Mouse (Mus musculus): ENCODE data around the gene Aff4. TPM values are rescaled to one million over a fixed set of nuclear protein-coding genes. Genes with fewer than 3 reads are reported as not detected.

Gene Aff4
- polyA plus RNA-seq, 1 experiment from 2014 or later: 47.8 TPM

- no peak for ATAC-seq (ENCODE audit: insufficient read depth, low FRiP score, low TSS enrichment)
- DNase-seq (ENCODE audit: low spot score): peak; percentile 74
- under 1% methylated on average over 35 of the region's 35 CpGs for WGBS
Measured at GRCm38 (mm10) chr11:53351224-53351942, 750 bp downstream of the Aff4 start.

GRCm38 (mm10) chr11:53351943-53352590 lies 1.4 kb downstream of the Aff4 start:
- Histone ChIP-seq H3K27me3 (ENCODE audit: control insufficient read depth, insufficient read depth, low read length) (no peaks in the 10 kb centered on the region), H3K9ac (ENCODE audit: low read length) (peak overlapping the region; percentile 97), H3K4me1 (ENCODE audit: control insufficient read depth, insufficient read depth, low read length) (0 out of 2 replicates have a peak, but pooled peaks cover 3% of the 10 kb centered on the region), H3K27ac (ENCODE audit: low read depth, low read length) (no peak overlapping the region), H3K36me3 (ENCODE audit: control insufficient read depth, insufficient read depth, low read length) (no peaks in the 10 kb centered on the region), H3K4me2 (ENCODE audit: low read depth) (peak overlapping the region; percentile 88), H3K4me3 (ENCODE audit: low read depth, low read length) (peak overlapping the region; percentile 99), H3K9me3 (ENCODE audit: control insufficient read depth, low read length) (no peaks in the 10 kb centered on the region)
- no peak for DNase-seq (ENCODE audit: low spot score)
- ATAC-seq (ENCODE audit: insufficient read depth, low FRiP score, low TSS enrichment): no peak
- 6% methylated on average over 14 of the region's 14 CpGs for WGBS

More at GRCm38 (mm10) chr11:53351224-53351942, 750 bp downstream of the Aff4 start:
- no peaks in the 10 kb centered on the region for H3K9me3 ChIP-seq (ENCODE audit: control insufficient read depth, low read length)
- peak overlapping the region; percentile 97 for H3K9ac ChIP-seq (ENCODE audit: low read length)
- H3K27me3 ChIP-seq (ENCODE audit: control insufficient read depth, insufficient read depth, low read length): no peaks in the 10 kb centered on the region
- H3K4me1 ChIP-seq (ENCODE audit: control insufficient read depth, insufficient read depth, low read length): 0 out of 2 replicates have a peak, but pooled peaks cover 3% of the 10 kb centered on the region
- no peaks in the 10 kb centered on the region for H3K36me3 ChIP-seq (ENCODE audit: control insufficient read depth, insufficient read depth, low read length)
- H3K4me2 ChIP-seq (ENCODE audit: low read depth): peak overlapping the region; percentile 88
- H3K4me3 ChIP-seq (ENCODE audit: low read depth, low read length): peak overlapping the region; percentile 99
- H3K27ac ChIP-seq (ENCODE audit: low read depth, low read length): peak overlapping the region; percentile 96

GRCm38 (mm10) chr11:53358504-53359155 lies 8.0 kb downstream of the Aff4 start:
- Histone ChIP-seq H3K4me2 (ENCODE audit: low read depth) (no peak overlapping the region), H3K27ac (ENCODE audit: low read depth, low read length) (no peak overlapping the region), H3K9me3 (ENCODE audit: control insufficient read depth, low read length) (no peaks in the 10 kb centered on the region), H3K4me3 (ENCODE audit: low read depth, low read length) (no peak overlapping the region), H3K9ac (ENCODE audit: low read length) (no peak overlapping the region), H3K27me3 (ENCODE audit: control insufficient read depth, insufficient read depth, low read length) (no peaks in the 10 kb centered on the region), H3K4me1 (ENCODE audit: control insufficient read depth, insufficient read depth, low read length) (no peaks in the 10 kb centered on the region), H3K36me3 (ENCODE audit: control insufficient read depth, insufficient read depth, low read length) (no peaks in the 10 kb centered on the region)
- ATAC-seq (ENCODE audit: insufficient read depth, low FRiP score, low TSS enrichment) (no peak), DNase-seq (ENCODE audit: low spot score) (no peak)
- WGBS: 95% methylated on average over 5 of the region's 5 CpGs

GRCm38 (mm10) chr11:53367032-53367431 lies 16.4 kb downstream of the Aff4 start:
- Histone ChIP-seq H3K4me2 (ENCODE audit: low read depth) (no peak overlapping the region), H3K27ac (ENCODE audit: low read depth, low read length) (no peak overlapping the region), H3K36me3 (ENCODE audit: control insufficient read depth, insufficient read depth, low read length) (0 out of 2 replicates have a peak, but pooled peaks cover 2% of the 10 kb centered on the region), H3K27me3 (ENCODE audit: control insufficient read depth, insufficient read depth, low read length) (no peaks in the 10 kb centered on the region), H3K4me3 (ENCODE audit: low read depth, low read length) (no peak overlapping the region), H3K4me1 (ENCODE audit: control insufficient read depth, insufficient read depth, low read length) (no peaks in the 10 kb centered on the region), H3K9me3 (ENCODE audit: control insufficient read depth, low read length) (no peaks in the 10 kb centered on the region), H3K9ac (ENCODE audit: low read length) (no peak overlapping the region)
- 93% methylated on average over 2 of the region's 2 CpGs for WGBS
- ATAC-seq (ENCODE audit: insufficient read depth, low FRiP score, low TSS enrichment): no peak
- DNase-seq (ENCODE audit: low spot score): no peak

GRCm38 (mm10) chr11:53378918-53379317 lies 28.3 kb downstream of the Aff4 start:
- 95% methylated on average over 1 of the region's 1 CpGs for WGBS
- no peaks in the 10 kb centered on the region; the same call in 1 of the 2 replicates for H3K36me3 ChIP-seq (ENCODE audit: control insufficient read depth, insufficient read depth, low read length)
- H3K4me1 ChIP-seq (ENCODE audit: control insufficient read depth, insufficient read depth, low read length): no peaks in the 10 kb centered on the region
- no peak overlapping the region for H3K27ac ChIP-seq (ENCODE audit: low read depth, low read length)
- H3K9ac ChIP-seq (ENCODE audit: low read length): no peak overlapping the region
- DNase-seq (ENCODE audit: low spot score): no peak
- no peak overlapping the region for H3K4me3 ChIP-seq (ENCODE audit: low read depth, low read length)
- no peaks in the 10 kb centered on the region for H3K9me3 ChIP-seq (ENCODE audit: control insufficient read depth, low read length)
- no peak overlapping the region for H3K4me2 ChIP-seq (ENCODE audit: low read depth)
- no peaks in the 10 kb centered on the region for H3K27me3 ChIP-seq (ENCODE audit: control insufficient read depth, insufficient read depth, low read length)
- no peak for ATAC-seq (ENCODE audit: insufficient read depth, low FRiP score, low TSS enrichment)

GRCm38 (mm10) chr11:53383758-53384428 lies 33.3 kb downstream of the Aff4 start:
- DNase-seq (ENCODE audit: low spot score): no peak
- H3K9me3 ChIP-seq (ENCODE audit: control insufficient read depth, low read length): no peaks in the 10 kb centered on the region
- H3K9ac ChIP-seq (ENCODE audit: low read length): no peak overlapping the region
- no peak overlapping the region for H3K4me2 ChIP-seq (ENCODE audit: low read depth)
- no peaks in the 10 kb centered on the region for H3K27me3 ChIP-seq (ENCODE audit: control insufficient read depth, insufficient read depth, low read length)
- H3K4me1 ChIP-seq (ENCODE audit: control insufficient read depth, insufficient read depth, low read length): no peaks in the 10 kb centered on the region
- no peak overlapping the region for H3K4me3 ChIP-seq (ENCODE audit: low read depth, low read length)
- no peak for ATAC-seq (ENCODE audit: insufficient read depth, low FRiP score, low TSS enrichment)
- 94% methylated on average over 2 of the region's 2 CpGs for WGBS
- H3K36me3 ChIP-seq (ENCODE audit: control insufficient read depth, insufficient read depth, low read length): peaks cover 5% of the 10 kb centered on the region
- no peak overlapping the region for H3K27ac ChIP-seq (ENCODE audit: low read depth, low read length)

GRCm38 (mm10) chr11:53393856-53394255 lies 43.2 kb downstream of the Aff4 start:
- Histone ChIP-seq H3K27me3 (ENCODE audit: control insufficient read depth, insufficient read depth, low read length) (no peaks in the 10 kb centered on the region), H3K27ac (ENCODE audit: low read depth, low read length) (no peak overlapping the region), H3K9ac (ENCODE audit: low read length) (no peak overlapping the region), H3K9me3 (ENCODE audit: control insufficient read depth, low read length) (no peaks in the 10 kb centered on the region), H3K36me3 (ENCODE audit: control insufficient read depth, insufficient read depth, low read length) (peaks cover 6% of the 10 kb centered on the region), H3K4me1 (ENCODE audit: control insufficient read depth, insufficient read depth, low read length) (no peaks in the 10 kb centered on the region), H3K4me2 (ENCODE audit: low read depth) (no peak overlapping the region), H3K4me3 (ENCODE audit: low read depth, low read length) (no peak overlapping the region)
- ATAC-seq (ENCODE audit: insufficient read depth, low FRiP score, low TSS enrichment) (no peak), DNase-seq (ENCODE audit: low spot score) (no peak)
- 88% methylated on average over 1 of the region's 1 CpGs for WGBS

GRCm38 (mm10) chr11:53403638-53404037 lies 53.0 kb downstream of the Aff4 start:
- ATAC-seq (ENCODE audit: insufficient read depth, low FRiP score, low TSS enrichment) (no peak), DNase-seq (ENCODE audit: low spot score) (no peak)
- no peaks in the 10 kb centered on the region for H3K4me1 ChIP-seq (ENCODE audit: control insufficient read depth, insufficient read depth, low read length)
- no peak overlapping the region for H3K4me3 ChIP-seq (ENCODE audit: low read depth, low read length)
- peaks cover 14% of the 10 kb centered on the region for H3K36me3 ChIP-seq (ENCODE audit: control insufficient read depth, insufficient read depth, low read length)
- no peak overlapping the region for H3K9ac ChIP-seq (ENCODE audit: low read length)
- H3K27ac ChIP-seq (ENCODE audit: low read depth, low read length): no peak overlapping the region
- no peaks in the 10 kb centered on the region for H3K9me3 ChIP-seq (ENCODE audit: control insufficient read depth, low read length)
- no peaks in the 10 kb centered on the region for H3K27me3 ChIP-seq (ENCODE audit: control insufficient read depth, insufficient read depth, low read length)
- no peak overlapping the region for H3K4me2 ChIP-seq (ENCODE audit: low read depth)
- WGBS: 92% methylated on average over 1 of the region's 1 CpGs
